Mouse (Mus musculus): ENCODE measurements around the gene Tmprss3. TPM values are rescaled to one million over a fixed set of nuclear protein-coding genes. Genes with fewer than 3 reads are reported as not detected.

Tmprss3 gene
- polyA plus RNA-seq, 1 experiment from 2014 or later: 0.24 TPM

DNA sequence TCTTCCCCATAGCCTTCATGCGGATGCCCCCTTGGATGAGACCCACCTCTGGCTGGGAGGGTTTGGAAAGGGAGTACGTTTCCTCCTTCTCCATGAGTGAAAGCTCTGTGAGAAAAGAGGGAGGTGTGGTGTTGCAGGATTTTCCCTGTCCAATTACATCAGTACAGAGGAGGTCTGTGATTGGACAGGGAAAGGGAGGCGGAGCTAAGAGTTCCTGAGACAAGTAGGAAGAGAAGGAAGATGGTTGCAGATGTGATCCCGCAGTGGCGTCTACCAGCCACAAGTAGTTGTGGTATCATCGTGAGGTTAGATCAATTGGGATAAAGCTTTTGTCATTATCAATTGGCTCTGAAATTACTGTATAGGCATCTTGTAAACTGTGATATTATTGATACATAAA, 40.9 kb downstream of the Tmprss3 start:
- Histone ChIP-seq H3K4me2 (no peak overlapping the region), H3K27ac (no peak overlapping the region), H3K27me3 (replicated peaks) (no peaks in the 10 kb centered on the region), H3K9ac (no peak overlapping the region), H3K36me3 (no peaks in the 10 kb centered on the region), H3K4me1 (0 out of 2 replicates have a peak, but pooled peaks cover 3% of the 10 kb centered on the region), H3K4me3 (no peak overlapping the region), H3K9me3 (replicated peaks) (peaks cover 7% of the 10 kb centered on the region; the same call in 1 of the 2 replicates)
- ATAC-seq: no peak
- WGBS (ENCODE audit: insufficient replicate concordance): 73% methylated on average over 6 of the region's 6 CpGs

DNA sequence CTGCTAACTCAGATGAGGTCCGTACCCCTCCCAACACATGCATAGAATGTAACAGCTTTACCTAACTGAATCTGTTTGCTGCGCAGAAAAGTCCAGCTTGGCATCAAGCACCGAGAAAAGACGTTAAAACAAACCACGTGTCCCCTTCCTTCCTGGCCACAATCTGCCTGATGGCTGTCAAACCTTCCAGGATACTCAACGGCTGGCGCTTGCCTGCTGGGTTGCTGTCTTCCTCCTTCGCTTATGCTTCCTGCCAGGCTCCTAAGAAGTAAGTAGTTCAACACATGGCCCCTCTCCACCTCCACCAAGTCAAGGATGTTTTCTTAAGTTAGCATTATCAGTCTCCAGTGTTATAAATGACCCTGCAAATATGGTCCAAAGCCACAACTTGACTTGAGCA, 45.0 kb downstream of the Tmprss3 start:
- ATAC-seq: no peak
- Histone ChIP-seq H3K4me2 (no peak overlapping the region), H3K27ac (no peak overlapping the region), H3K4me3 (no peak overlapping the region), H3K9ac (no peak overlapping the region), H3K4me1 (0 out of 2 replicates have a peak, but pooled peaks cover 3% of the 10 kb centered on the region), H3K36me3 (no peaks in the 10 kb centered on the region), H3K9me3 (replicated peaks) (peaks cover 3% of the 10 kb centered on the region; the same call in 1 of the 2 replicates), H3K27me3 (replicated peaks) (no peaks in the 10 kb centered on the region)
- WGBS (ENCODE audit: insufficient replicate concordance): 17% methylated on average over 8 of the region's 8 CpGs

DNA sequence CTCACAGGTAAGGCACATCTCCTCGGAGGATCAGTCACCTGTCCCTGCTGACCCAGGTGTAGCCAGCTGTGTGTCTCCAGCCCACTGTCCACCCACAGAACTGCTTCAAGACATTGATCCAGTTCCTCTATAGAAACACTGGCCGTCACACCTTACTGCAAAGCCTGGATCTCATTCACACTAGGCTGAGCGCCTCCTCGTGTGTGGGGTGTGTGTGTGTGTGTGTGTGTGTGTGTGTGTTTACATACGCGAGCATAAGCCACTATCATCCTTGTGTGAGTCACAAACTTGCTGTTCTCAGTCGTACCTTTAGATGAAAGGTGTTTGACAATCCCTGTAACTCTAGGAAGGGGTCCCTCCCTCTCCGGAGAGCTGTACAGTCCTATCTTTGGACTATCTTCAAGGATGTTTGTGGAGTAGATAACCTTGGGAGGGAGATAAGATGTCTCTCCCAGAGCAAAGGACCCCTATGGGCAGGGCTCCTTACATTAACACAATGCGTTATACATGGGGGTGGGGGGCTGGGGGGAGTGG, 45.7 kb downstream of the Tmprss3 start:
- Histone ChIP-seq H3K9me3 (replicated peaks) (no peaks in the 10 kb centered on the region), H3K4me2 (no peak overlapping the region), H3K4me1 (0 out of 2 replicates have a peak, but pooled peaks cover 3% of the 10 kb centered on the region), H3K9ac (no peak overlapping the region), H3K27me3 (replicated peaks) (no peaks in the 10 kb centered on the region), H3K36me3 (no peaks in the 10 kb centered on the region), H3K4me3 (no peak overlapping the region), H3K27ac (no peak overlapping the region)
- ATAC-seq: 0 out of 2 replicates have a peak, but pooled peaks have one; percentile 13
- WGBS (ENCODE audit: insufficient replicate concordance): 55% methylated on average over 9 of the region's 9 CpGs

DNA sequence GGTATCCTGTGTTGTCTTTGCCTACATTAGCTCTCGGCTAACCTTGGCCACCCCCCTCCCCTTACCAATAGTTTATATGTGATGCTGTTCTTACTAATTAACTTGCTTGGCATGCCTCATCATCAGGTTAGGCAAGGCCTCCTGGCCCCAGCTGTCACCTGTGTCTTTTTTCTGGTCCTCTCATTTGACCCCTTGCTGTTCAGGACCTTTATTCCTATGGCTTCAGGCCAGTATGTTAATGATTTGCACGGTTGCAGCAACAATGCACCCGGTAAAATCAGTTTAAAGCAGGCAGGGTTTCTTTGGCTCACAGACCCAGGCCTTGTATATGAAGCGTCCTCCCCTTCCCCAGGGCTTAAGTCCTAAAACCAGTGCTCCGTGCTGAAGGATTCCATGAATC, 46.3 kb downstream of the Tmprss3 start:
- no peak overlapping the region for H3K4me2 ChIP-seq

DNA sequence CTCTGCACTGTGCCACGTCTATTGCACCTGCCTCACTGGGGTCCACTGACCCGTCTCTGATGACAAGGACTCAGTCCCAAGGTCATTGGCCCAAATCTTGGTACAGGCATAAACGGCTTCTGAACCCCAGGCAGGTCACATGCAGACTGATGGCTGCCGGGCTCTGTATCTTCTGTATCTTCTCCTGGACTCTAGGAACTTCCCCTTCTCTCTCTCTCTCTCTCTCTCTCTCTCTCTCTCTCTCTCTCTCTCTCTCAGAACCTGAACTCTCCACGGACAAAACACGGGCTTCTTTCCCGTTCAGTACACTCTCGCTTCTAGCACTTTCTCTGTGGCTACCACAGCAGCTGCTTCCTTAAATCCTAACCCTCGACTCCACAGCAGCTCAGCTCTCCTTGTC, 52.8 kb downstream of the Tmprss3 start:
- no peak for ATAC-seq
- H3K27ac ChIP-seq: no peak overlapping the region
- no peak overlapping the region for H3K9ac ChIP-seq
- no peaks in the 10 kb centered on the region for H3K9me3 ChIP-seq (replicated peaks)
- no peaks in the 10 kb centered on the region for H3K36me3 ChIP-seq
- no peak overlapping the region for H3K4me3 ChIP-seq
- H3K4me2 ChIP-seq: no peak overlapping the region
- H3K27me3 ChIP-seq (replicated peaks): 0 out of 2 replicates have a peak, but pooled peaks cover 6% of the 10 kb centered on the region
- WGBS (ENCODE audit: insufficient replicate concordance): 47% methylated on average over 9 of the region's 9 CpGs
- H3K4me1 ChIP-seq: no peaks in the 10 kb centered on the region

More for the DNA sequence above, 46.3 kb downstream of the Tmprss3 start:
- WGBS (ENCODE audit: insufficient replicate concordance): 64% methylated on average over 5 of the region's 5 CpGs
- H3K36me3 ChIP-seq: no peaks in the 10 kb centered on the region
- no peaks in the 10 kb centered on the region for H3K27me3 ChIP-seq (replicated peaks)
- no peak overlapping the region for H3K4me3 ChIP-seq
- H3K4me1 ChIP-seq: 0 out of 2 replicates have a peak, but pooled peaks cover 3% of the 10 kb centered on the region
- no peaks in the 10 kb centered on the region for H3K9me3 ChIP-seq (replicated peaks)
- ATAC-seq: 0 out of 2 replicates have a peak, but pooled peaks have one; percentile 24
- no peak overlapping the region for H3K27ac ChIP-seq
- H3K9ac ChIP-seq: no peak overlapping the region

DNA sequence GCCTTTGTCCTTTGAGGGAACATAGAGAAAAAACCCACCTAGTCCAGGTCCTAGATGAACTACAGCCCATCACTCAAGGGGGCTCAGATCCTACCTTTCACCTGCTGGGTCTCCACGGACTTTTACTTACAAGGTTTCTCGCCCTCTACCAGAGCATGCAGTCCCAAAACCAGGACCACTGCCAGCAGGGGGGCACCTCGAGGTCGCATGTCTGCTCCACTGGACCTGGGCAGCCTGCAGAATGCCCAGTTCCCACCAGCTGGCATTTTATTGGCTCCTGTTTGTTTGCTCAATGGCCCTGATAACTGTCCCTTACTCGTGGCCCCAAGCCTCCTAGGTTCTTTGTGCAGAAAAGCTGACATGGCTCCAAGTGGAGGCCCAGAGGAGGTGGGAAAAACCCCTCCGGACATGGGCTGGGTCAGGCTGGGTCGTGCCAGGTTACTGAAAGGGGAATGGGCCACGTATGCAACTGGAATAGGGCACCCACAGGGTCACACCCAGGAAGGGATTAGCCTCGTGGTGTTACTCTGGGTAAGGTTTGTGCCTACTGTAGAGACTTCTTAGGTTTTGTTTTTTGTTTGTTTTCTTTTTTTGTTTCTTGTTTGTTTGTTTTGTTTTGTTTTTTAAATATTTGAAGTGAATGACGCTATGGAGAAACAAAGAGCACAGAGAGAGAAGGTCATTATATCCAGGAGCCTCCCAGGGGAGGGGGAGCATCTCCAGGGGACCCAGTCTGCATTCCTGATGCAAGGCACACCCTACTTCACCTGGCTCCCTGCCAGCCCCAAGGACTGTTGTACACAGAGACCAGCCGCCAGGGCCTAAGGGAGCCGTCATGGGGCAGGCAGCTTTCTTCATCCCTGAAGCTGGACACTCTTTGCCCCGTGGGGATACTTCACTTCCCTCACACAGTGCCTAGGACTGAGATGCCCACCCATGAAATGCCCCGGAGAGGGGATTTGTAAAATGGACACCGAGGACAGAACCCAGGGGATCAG, 54.4 kb downstream of the Tmprss3 start, which contains the start of gene Tff2:
Tff2 (minus strand) TSS at position 243 of the 998 bp plus-strand sequence.
- Histone ChIP-seq H3K27me3 (replicated peaks) (0 out of 2 replicates have a peak, but pooled peaks cover 6% of the 10 kb centered on the region), H3K36me3 (no peaks in the 10 kb centered on the region), H3K4me1 (no peaks in the 10 kb centered on the region), H3K9me3 (replicated peaks) (no peaks in the 10 kb centered on the region), H3K9ac (no peak within 1 kb of the TSS), H3K4me2 (no peak within 1 kb of the TSS), H3K4me3 (no peak within 1 kb of the TSS), H3K27ac (no peak within 1 kb of the TSS)
- 61% methylated on average over 15 of the region's 15 CpGs for WGBS (ENCODE audit: insufficient replicate concordance)
- no peak for ATAC-seq

DNA sequence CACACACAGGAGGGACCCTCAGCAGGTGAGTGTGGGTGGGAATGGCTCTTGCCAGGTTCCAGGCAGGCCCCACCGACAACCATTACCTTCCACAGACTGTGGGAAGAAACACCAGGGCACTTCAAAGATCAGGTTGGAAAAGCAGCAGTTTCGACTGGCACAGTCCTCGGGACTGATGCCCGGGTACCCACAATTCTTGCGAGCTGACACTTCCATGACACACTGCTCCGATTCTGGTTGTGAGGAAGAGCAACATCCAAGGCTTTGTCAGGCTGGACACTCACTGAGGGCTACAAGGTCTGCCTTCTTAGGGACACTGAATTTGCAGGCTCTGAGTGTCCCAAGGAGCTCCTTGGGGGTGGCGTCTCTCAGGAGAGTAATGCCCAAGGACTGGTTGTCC, 56.7 kb downstream of the Tmprss3 start:
- no peaks in the 10 kb centered on the region for H3K36me3 ChIP-seq
- H3K27me3 ChIP-seq (replicated peaks): peaks cover 6% of the 10 kb centered on the region; the same call in 1 of the 2 replicates
- H3K9ac ChIP-seq: no peak overlapping the region
- no peak for ATAC-seq
- no peak overlapping the region for H3K4me2 ChIP-seq
- no peaks in the 10 kb centered on the region for H3K9me3 ChIP-seq (replicated peaks)
- 76% methylated on average over 7 of the region's 7 CpGs for WGBS (ENCODE audit: insufficient replicate concordance)
- H3K4me1 ChIP-seq: no peaks in the 10 kb centered on the region
- H3K27ac ChIP-seq: no peak overlapping the region
- H3K4me3 ChIP-seq: no peak overlapping the region

DNA sequence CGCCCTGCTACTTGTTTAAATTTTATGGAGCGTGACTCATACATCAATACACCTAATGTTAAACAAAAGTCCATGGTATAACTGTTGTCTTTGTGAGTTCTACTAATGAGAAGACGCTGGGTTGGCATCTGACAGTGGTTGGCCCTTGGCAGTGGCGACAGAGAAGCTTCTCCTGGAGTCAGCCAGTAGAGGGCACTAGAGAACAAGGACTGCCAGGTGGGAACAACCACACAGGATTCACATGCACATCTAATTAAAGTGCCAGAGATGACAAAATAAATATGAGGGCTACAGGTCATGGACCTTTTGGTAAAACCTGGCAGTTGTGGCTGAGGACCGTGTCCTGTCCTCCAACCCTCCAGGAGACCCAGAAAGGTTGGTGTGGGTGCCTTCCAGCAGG, 60.4 kb downstream of the Tmprss3 start:
- H3K9me3 ChIP-seq (replicated peaks): no peaks in the 10 kb centered on the region
- H3K27ac ChIP-seq: no peak overlapping the region
- ATAC-seq: no peak
- H3K4me3 ChIP-seq: no peak overlapping the region
- no peak overlapping the region for H3K9ac ChIP-seq
- H3K4me2 ChIP-seq: no peak overlapping the region
- H3K27me3 ChIP-seq (replicated peaks): peaks cover 6% of the 10 kb centered on the region; the same call in 1 of the 2 replicates
- WGBS (ENCODE audit: insufficient replicate concordance): 9% methylated on average over 5 of the region's 5 CpGs
- H3K4me1 ChIP-seq: peaks cover 9% of the 10 kb centered on the region; the same call in 1 of the 2 replicates
- H3K36me3 ChIP-seq: no peaks in the 10 kb centered on the region

DNA sequence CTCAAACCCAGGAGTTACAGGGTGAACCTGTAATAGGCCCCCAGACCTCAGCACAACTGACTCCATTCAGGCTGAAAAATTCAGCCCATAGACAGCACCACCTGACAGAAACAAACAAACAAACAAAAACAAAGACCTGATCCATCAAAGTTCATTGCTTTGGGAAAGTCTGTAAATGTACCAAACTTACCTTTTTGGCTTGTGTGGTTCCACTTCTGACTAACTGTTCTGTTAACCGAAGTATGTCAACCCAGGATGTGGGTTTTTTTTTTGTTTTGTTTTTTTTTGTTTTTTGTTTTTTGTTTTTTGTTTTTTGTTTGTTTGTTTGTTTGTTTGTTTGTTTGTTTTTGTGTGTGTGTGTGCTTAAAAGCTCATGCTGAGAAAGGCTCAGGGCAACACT, 62.0 kb downstream of the Tmprss3 start:
- WGBS (ENCODE audit: insufficient replicate concordance): 57% methylated on average over 1 of the region's 1 CpGs
- ATAC-seq: no peak
- H3K4me2 ChIP-seq: no peak overlapping the region
- no peak overlapping the region for H3K4me3 ChIP-seq
- no peaks in the 10 kb centered on the region for H3K9me3 ChIP-seq (replicated peaks)
- peaks cover 9% of the 10 kb centered on the region; the same call in 1 of the 2 replicates for H3K4me1 ChIP-seq
- H3K36me3 ChIP-seq: no peaks in the 10 kb centered on the region
- H3K9ac ChIP-seq: no peak overlapping the region
- H3K27me3 ChIP-seq (replicated peaks): no peaks in the 10 kb centered on the region; the same call in 1 of the 2 replicates
- no peak overlapping the region for H3K27ac ChIP-seq

DNA sequence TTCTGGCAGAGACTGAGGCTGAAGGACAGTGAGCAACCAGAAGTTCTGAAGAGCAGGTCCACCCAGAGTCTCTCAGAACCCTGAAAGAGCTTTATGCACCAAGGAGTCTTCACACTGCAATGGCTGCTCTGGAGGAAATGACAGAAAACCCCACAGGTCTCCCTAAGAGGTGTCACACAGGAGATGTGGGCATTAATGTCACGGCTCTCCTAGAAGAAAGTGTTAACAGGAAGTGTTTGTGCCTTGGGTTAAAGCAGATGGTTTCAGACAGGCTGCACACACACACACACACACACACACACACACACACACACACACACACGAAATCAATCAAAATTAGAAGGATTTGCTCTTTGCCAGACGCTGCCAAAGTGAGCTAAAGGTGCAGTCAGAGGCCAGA, 62.5 kb downstream of the Tmprss3 start:
- H3K9me3 ChIP-seq (replicated peaks): no peaks in the 10 kb centered on the region
- no peak for ATAC-seq
- 26% methylated on average over 3 of the region's 3 CpGs for WGBS (ENCODE audit: insufficient replicate concordance)

DNA sequence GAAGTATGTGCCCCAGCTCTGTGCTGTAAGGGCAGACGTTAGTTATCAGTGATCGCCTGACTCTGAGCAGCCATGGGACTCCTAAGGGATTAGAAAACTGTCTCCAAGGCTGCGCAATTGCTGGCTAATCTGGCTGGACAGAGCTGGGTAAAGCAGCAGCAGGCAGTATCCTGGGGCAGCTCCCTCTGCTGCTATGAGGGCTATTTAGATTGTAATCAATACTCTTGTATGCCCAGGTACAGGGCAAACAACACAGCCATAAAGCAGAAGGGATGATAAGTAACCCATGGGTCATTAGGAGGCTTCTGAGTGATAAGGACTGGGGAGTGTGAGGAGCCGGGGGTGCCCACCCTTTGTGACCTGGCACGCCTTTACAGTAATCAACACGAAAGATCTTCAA, 63.9 kb downstream of the Tmprss3 start:
- no peak overlapping the region for H3K4me3 ChIP-seq
- 53% methylated on average over 6 of the region's 6 CpGs for WGBS (ENCODE audit: insufficient replicate concordance)
- peaks cover 9% of the 10 kb centered on the region; the same call in 1 of the 2 replicates for H3K4me1 ChIP-seq
- H3K9me3 ChIP-seq (replicated peaks): no peaks in the 10 kb centered on the region
- no peaks in the 10 kb centered on the region for H3K36me3 ChIP-seq
- no peak overlapping the region for H3K9ac ChIP-seq
- no peak for ATAC-seq
- H3K27me3 ChIP-seq (replicated peaks): peaks cover 7% of the 10 kb centered on the region; the same call in 1 of the 2 replicates
- H3K27ac ChIP-seq: no peak overlapping the region
- no peak overlapping the region for H3K4me2 ChIP-seq

More for the DNA sequence above, 62.5 kb downstream of the Tmprss3 start:
- Histone ChIP-seq H3K27ac (no peak overlapping the region), H3K36me3 (no peaks in the 10 kb centered on the region), H3K27me3 (replicated peaks) (peaks cover 1% of the 10 kb centered on the region; the same call in 1 of the 2 replicates), H3K9ac (no peak overlapping the region), H3K4me3 (no peak overlapping the region), H3K4me2 (no peak overlapping the region), H3K4me1 (peaks cover 9% of the 10 kb centered on the region; the same call in 1 of the 2 replicates)

Data from liver, embryonic 12.5 days (tissue).